Mouse (Mus musculus) left cerebral cortex, adult 8-10 months (tissue): ENCODE results near the gene Tgtp2. TPM values are rescaled to one million over a fixed set of nuclear protein-coding genes. Genes with fewer than 3 reads are reported as not detected.
"Not testable (repeated sequence)": the region's sequence is repeated elsewhere in the genome, so short reads cannot be mapped to it uniquely, and the experiment has no call there.

Source experiments
- DNase-seq, 2 experiments: peaks; one replicate each; pipeline ENCODE4 v3.0.0; 2022; ENCODE audit warnings: low spot score in 2 of 2
- total RNA-seq, 4 experiments: library from RNA; stranded (reverse); gene quantifications; 2 replicates each; pipeline ENCODE4 v1.2.4; 2022

Tgtp2 gene
- total RNA-seq, 4 experiments from 2014 or later = 0.23 to 0.56 TPM; not detected in 2

- no peak for DNase-seq
Observed at GRCm38 (mm10) chr11:49086858-49087361, 22.9 kb upstream of the Tgtp2 start.

- DNase-seq = no peak
Observed at GRCm38 (mm10) chr11:49084875-49085274, 20.9 kb upstream of the Tgtp2 start.

- no peak for DNase-seq
Observed at GRCm38 (mm10) chr11:49084385-49084784, 20.4 kb upstream of the Tgtp2 start.

GRCm38 (mm10) chr11:49083808-49084207, 19.8 kb upstream of the Tgtp2 start:
- DNase-seq = no peak

GRCm38 (mm10) chr11:49083146-49083545, 19.1 kb upstream of the Tgtp2 start:
- peak in 1 of 2 experiments; percentile 16 for DNase-seq

- DNase-seq = no peak
Observed at GRCm38 (mm10) chr11:49081886-49082285, 17.9 kb upstream of the Tgtp2 start.

GRCm38 (mm10) chr11:49081356-49081755, 17.4 kb upstream of the Tgtp2 start:
- no peak for DNase-seq

GRCm38 (mm10) chr11:49080636-49081035, 16.6 kb upstream of the Tgtp2 start:
- DNase-seq = no peak

GRCm38 (mm10) chr11:49078719-49079118, 14.7 kb upstream of the Tgtp2 start:
- no peak for DNase-seq

- DNase-seq = no peak
Observed at GRCm38 (mm10) chr11:49077012-49077411, 13.0 kb upstream of the Tgtp2 start.

- DNase-seq = not testable (repeated sequence)
Observed at GRCm38 (mm10) chr11:49076001-49076757, 12.2 kb upstream of the Tgtp2 start, which contains the start of gene Ifi47. Gene Ifi47, plus strand, starts transcription at chr11:49076587.

- no peak for DNase-seq
Observed at GRCm38 (mm10) chr11:49068358-49068757, 4.4 kb upstream of the Tgtp2 start.

GRCm38 (mm10) chr11:49061865-49062264, 2.1 kb downstream of the Tgtp2 start:
- not testable (repeated sequence) for DNase-seq

- not testable (repeated sequence) for DNase-seq
Observed at GRCm38 (mm10) chr11:49060061-49060460, 3.9 kb downstream of the Tgtp2 start.

GRCm38 (mm10) chr11:49051894-49052293, 12.1 kb downstream of the Tgtp2 start:
- not testable (repeated sequence) for DNase-seq

GRCm38 (mm10) chr11:49051093-49051891, 12.7 kb downstream of the Tgtp2 start, which contains the start of gene 9930111J21Rik2:
Gene 9930111J21Rik2, minus strand, starts transcription at chr11:49051242.
- DNase-seq = not testable (repeated sequence)

- not testable (repeated sequence) for DNase-seq
Observed at GRCm38 (mm10) chr11:49050064-49050463, 13.9 kb downstream of the Tgtp2 start.

GRCm38 (mm10) chr11:49012074-49012473, 51.9 kb downstream of the Tgtp2 start:
- not testable (repeated sequence) for DNase-seq
